Mouse (Mus musculus): ENCODE measurements around the gene Rin3.

DNA sequence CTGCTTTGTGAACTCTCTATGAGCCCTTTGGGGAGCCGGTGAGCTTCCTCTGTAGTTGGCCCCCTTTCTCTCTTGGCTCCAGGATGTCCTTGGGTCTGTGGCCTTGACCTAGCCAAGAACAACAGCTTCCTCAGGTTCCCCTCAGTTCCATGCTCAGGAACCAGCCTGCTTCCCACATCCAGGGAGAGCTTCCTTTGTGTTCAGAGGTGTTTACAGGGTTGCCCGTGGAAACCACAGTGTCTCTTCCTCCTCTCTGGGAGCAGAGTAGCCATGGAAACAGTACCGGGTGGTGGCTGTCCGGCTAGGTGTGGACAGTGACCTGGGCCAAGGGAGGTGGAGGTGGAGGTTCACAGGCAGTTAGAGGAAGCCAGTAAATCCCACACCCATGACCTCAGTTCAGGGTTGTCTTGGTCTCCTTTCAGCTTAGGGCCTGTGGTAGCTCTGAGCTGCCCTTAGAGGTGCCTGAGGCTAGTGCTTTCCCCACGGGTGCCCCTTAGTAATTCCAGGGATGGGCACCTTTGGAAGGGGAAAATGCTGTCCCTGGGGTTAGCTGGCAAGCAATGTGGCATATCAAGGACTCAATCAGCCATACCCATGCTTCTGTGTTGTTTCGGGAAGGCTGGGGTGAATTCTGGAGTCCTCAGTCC is 40.6 kb upstream of the Rin3 start:
- TF ChIP-seq POLR2A (IDR thresholded peaks at IDR 0.05; ENCODE audit: borderline replicate concordance, extremely low read depth, low read depth, low read length) (no peak), CTCF (IDR thresholded peaks at IDR 0.05; ENCODE audit: insufficient read depth, low read length) (no peak)
